Mouse (Mus musculus) heart, postnatal 0 days (tissue): ENCODE data around the gene Trip6. TPM values are rescaled to one million over a fixed set of nuclear protein-coding genes. Genes with fewer than 3 reads are reported as not detected.

Experiments used
- ATAC-seq: fragments of 200-750 bp; cut with Nextera tagmentation; 2 replicates; pipeline ENCODE4 v1.8.0; 2017; ENCODE audit warnings: low read depth, moderate number of reproducible peaks, moderate library complexity; ENCODE audit not compliant: insufficient read depth
- DNase-seq: peaks from one replicate; pipeline ENCODE4 v3.0.0-alpha.2; 2016; ENCODE audit warnings: low spot score
- H3K27ac ChIP-seq: fragments of 300-500 bp; sonication (generic); 2 replicates; pipeline ENCODE4 v1.5.1; 2014; ENCODE audit warnings: low read depth, mild to moderate bottlenecking
- H3K27me3 ChIP-seq: fragments of 300-500 bp; sonication (generic); 2 replicates; pipeline ENCODE4 v1.6.1; 2014; ENCODE audit warnings: low read length, mixed read lengths; ENCODE audit not compliant: control insufficient read depth, insufficient read depth
- H3K36me3 ChIP-seq: fragments of 300-500 bp; sonication (generic); replicated peaks from 2 replicates; pipeline ENCODE4 v1.6.1; 2014; ENCODE audit warnings: low read length, mixed read lengths; ENCODE audit not compliant: control insufficient read depth, insufficient read depth
- H3K4me1 ChIP-seq: fragments of 300-500 bp; sonication (generic); 2 replicates; pipeline ENCODE4 v1.6.1; 2014; ENCODE audit warnings: antibody characterized with exemption; ENCODE audit not compliant: control insufficient read depth, insufficient read depth
- H3K4me2 ChIP-seq: fragments of 300-500 bp; sonication (generic); 2 replicates; pipeline ENCODE4 v1.6.1; 2014; ENCODE audit warnings: low read depth, mild to moderate bottlenecking, low read length, moderate library complexity
- H3K4me3 ChIP-seq: fragments of 300-500 bp; sonication (generic); 2 replicates; pipeline ENCODE4 v1.5.1; 2014; ENCODE audit warnings: low read depth, low read length
- H3K9ac ChIP-seq: fragments of 300-500 bp; sonication (generic); replicated peaks from 2 replicates; pipeline ENCODE4 v1.6.1; 2014; ENCODE audit warnings: low read depth, low read length, mixed read lengths
- H3K9me3 ChIP-seq: fragments of 300-500 bp; sonication (generic); replicated peaks from 2 replicates; pipeline ENCODE4 v1.6.1; 2016; ENCODE audit warnings: low read length; ENCODE audit not compliant: control insufficient read depth
- CTCF ChIP-seq: IDR thresholded peaks from 2 replicates; pipeline ENCODE4 v1.5.1; 2016; ENCODE audit warnings: antibody characterized with exemption, control low read depth, low read depth
- EP300 ChIP-seq: IDR thresholded peaks from 2 replicates; pipeline ENCODE4 v1.6.1; 2016; ENCODE audit warnings: antibody characterized with exemption, low read depth
- WGBS: fragments of 180-500 bp; shearing (Covaris S2); extraction: QIAGEN DNeasy Blood & Tissue Kit; methylation state at CpG from one replicate; pipeline ENCODE4 v1.1.7; 2014; 5-methylcytosine and 5-hydroxymethylcytosine counted together
- polyA plus RNA-seq: library from polyadenylated mRNA; unstranded; fragments of >200 nt; fragmentation: Nextera tagmentation; extraction: Ambion mirVana; gene quantifications from 2 replicates; pipeline ENCODE4 v1.2.1, GENCODE M21; 2015
- total RNA-seq: library from RNA; depleted of rRNA; stranded (reverse); fragments of >200 nt; gene quantifications from 2 replicates; pipeline ENCODE4 v1.2.3, GENCODE M21; 2014; ENCODE audit warnings: low replicate concordance

Gene Trip6
- total and polyA plus RNA-seq, 2 experiments from 2014 or later, result 28.6 to 44.8 TPM

DNA sequence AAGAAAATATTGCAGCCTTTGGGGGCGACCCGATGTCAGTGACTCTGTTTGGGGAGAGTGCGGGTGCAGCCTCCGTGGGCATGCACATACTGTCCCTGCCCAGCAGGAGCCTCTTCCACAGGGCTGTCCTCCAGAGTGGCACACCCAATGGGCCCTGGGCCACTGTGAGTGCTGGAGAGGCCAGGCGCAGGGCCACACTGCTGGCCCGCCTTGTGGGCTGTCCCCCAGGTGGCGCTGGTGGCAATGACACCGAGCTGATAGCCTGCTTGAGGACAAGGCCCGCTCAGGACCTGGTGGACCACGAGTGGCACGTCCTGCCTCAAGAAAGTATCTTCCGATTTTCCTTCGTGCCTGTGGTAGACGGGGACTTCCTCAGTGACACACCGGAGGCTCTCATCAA is 23.5 kb downstream of the Trip6 start:
- no peak overlapping the region for H3K4me2 ChIP-seq

GRCm38 (mm10) chr5:137289591-137290365 is 24.4 kb downstream of the Trip6 start:
- no peaks in the 10 kb centered on the region for H3K36me3 ChIP-seq
- no peak for TF ChIP-seq EP300
- TF ChIP-seq CTCF, result no peak
- no peaks in the 10 kb centered on the region for H3K9me3 ChIP-seq
- peaks cover 32% of the 10 kb centered on the region for H3K4me1 ChIP-seq
- no peak overlapping the region for H3K9ac ChIP-seq
- ATAC-seq, result no peak
- DNase-seq, result no peak
- H3K4me2 ChIP-seq, result peak overlapping the region; percentile 77; the same call in 1 of the 2 replicates
- H3K4me3 ChIP-seq, result no peak overlapping the region
- 53% methylated on average over 13 of the region's 13 CpGs for WGBS
- peaks cover 41% of the 10 kb centered on the region for H3K27me3 ChIP-seq
- no peak overlapping the region for H3K27ac ChIP-seq

More for the DNA sequence above, 23.5 kb downstream of the Trip6 start:
- Histone ChIP-seq H3K4me1 (peaks cover 34% of the 10 kb centered on the region), H3K4me3 (no peak overlapping the region), H3K27me3 (peaks cover 41% of the 10 kb centered on the region), H3K27ac (no peak overlapping the region), H3K36me3 (peaks cover 7% of the 10 kb centered on the region), H3K9ac (no peak overlapping the region), H3K9me3 (no peaks in the 10 kb centered on the region)
- DNase-seq (no peak), ATAC-seq (no peak)
- no peak for TF ChIP-seq EP300
- peak; percentile 59 for TF ChIP-seq CTCF
- 19% methylated on average over 15 of the region's 15 CpGs for WGBS

GRCm38 (mm10) chr5:137288999-137289470 is 25.2 kb downstream of the Trip6 start:
- DNase-seq, result no peak
- Histone ChIP-seq H3K4me1 (peaks cover 28% of the 10 kb centered on the region), H3K4me3 (peak overlapping the region; percentile 46), H3K27me3 (peaks cover 41% of the 10 kb centered on the region), H3K36me3 (no peaks in the 10 kb centered on the region), H3K4me2 (peak overlapping the region; percentile 77), H3K9ac (0 out of 2 replicates have a peak overlapping the region, but pooled peaks have one; percentile 1), H3K27ac (no peak overlapping the region), H3K9me3 (no peaks in the 10 kb centered on the region)
- TF ChIP-seq EP300, result no peak
- peak; percentile 44; the same call in 1 of the 2 replicates for TF ChIP-seq CTCF
- ATAC-seq, result no peak
- WGBS, result 4% methylated on average over 25 of the region's 25 CpGs

GRCm38 (mm10) chr5:137287953-137288743 is 26.1 kb downstream of the Trip6 start:
- no peaks in the 10 kb centered on the region for H3K36me3 ChIP-seq
- peak overlapping the region; percentile 77 for H3K4me2 ChIP-seq
- no peak for ATAC-seq
- H3K4me3 ChIP-seq, result peak overlapping the region; percentile 46
- peaks cover 41% of the 10 kb centered on the region for H3K27me3 ChIP-seq
- DNase-seq, result no peak
- peaks cover 20% of the 10 kb centered on the region for H3K4me1 ChIP-seq
- under 1% methylated on average over 54 of the region's 65 CpGs for WGBS
- TF ChIP-seq EP300 (no peak), CTCF (no peak)
- no peak overlapping the region for H3K27ac ChIP-seq
- no peaks in the 10 kb centered on the region for H3K9me3 ChIP-seq
- H3K9ac ChIP-seq, result peak overlapping the region; percentile 32

GRCm38 (mm10) chr5:137287032-137287952 is 26.9 kb downstream of the Trip6 start, which contains the start of gene Ache:
Gene Ache (plus strand): TSS chr5:137287519.
- peak; percentile 17 for ATAC-seq
- Histone ChIP-seq H3K36me3 (no peaks in the 10 kb centered on the region), H3K4me2 (peak within 1 kb of the TSS; percentile 77), H3K27ac (no peak within 1 kb of the TSS), H3K27me3 (peaks cover 41% of the 10 kb centered on the region), H3K4me3 (peak within 1 kb of the TSS; percentile 46), H3K9me3 (no peaks in the 10 kb centered on the region; the same call in 1 of the 2 replicates), H3K9ac (peak within 1 kb of the TSS; percentile 32), H3K4me1 (peaks cover 16% of the 10 kb centered on the region)
- WGBS, result 3% methylated on average over 40 of the region's 40 CpGs
- DNase-seq, result no peak
- no peak for TF ChIP-seq CTCF
